Mouse (Mus musculus): ENCODE results near the gene Prim2. TPM values are rescaled to one million over a fixed set of nuclear protein-coding genes. Genes with fewer than 3 reads are reported as not detected.
A peak's percentile ranks its signal among the peaks of the same experiment; 100 is the strongest.

The Prim2 gene
- polyA plus RNA-seq, 1 experiment from 2014 or later = 21.0 TPM

DNA sequence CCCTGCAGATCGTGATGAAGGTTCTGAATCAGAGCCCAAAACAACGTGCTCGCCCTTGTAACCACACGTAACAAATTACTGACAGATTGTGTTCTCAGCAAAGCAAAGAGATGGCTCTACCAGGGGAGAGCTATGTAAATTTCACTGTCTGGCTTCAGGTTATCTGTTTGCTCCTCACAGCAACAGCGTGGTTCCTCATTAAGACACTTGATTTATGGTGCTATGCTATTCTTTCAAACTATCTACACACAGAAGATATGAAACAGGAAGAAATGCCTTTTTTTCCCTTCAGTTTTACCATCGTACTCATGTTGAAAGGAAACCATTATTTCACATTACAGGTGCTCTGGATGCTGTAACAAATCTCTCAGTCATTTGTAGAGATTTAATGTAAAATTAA, 179.4 kb downstream of the Prim2 start:
- WGBS = 67% methylated on average over 6 of the region's 6 CpGs
- Histone ChIP-seq H3K9ac (no peak overlapping the region), H3K4me1 (peaks cover 9% of the 10 kb centered on the region; the same call in 1 of the 2 replicates), H3K27ac (0 out of 2 replicates have a peak overlapping the region, but pooled peaks have one; percentile 20), H3K4me2 (no peak overlapping the region), H3K27me3 (replicated peaks) (no peaks in the 10 kb centered on the region), H3K36me3 (replicated peaks) (no peaks in the 10 kb centered on the region), H3K9me3 (no peaks in the 10 kb centered on the region), H3K4me3 (no peak overlapping the region)
- no peak for ATAC-seq (replicated peaks)

DNA sequence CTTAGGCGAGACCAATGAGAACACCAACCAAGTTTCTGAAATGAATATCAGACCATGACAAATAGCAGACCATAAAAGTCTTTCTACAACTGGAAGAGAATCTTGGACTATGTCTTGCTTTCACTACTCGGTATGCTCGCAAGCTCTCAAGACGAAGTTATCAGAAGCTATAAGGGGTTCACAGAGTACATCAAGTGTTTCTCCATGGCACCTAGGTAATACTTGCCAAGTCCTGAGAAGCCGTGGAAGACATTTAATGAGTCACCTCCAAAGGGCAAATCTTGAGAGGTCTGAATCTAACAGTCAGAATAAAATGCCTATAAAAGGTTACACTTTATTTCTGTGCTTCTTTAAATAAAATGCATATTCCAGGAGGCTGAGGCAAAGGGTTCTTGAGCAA, 181.2 kb downstream of the Prim2 start:
- Histone ChIP-seq H3K4me1 (no peaks in the 10 kb centered on the region), H3K27ac (no peak overlapping the region), H3K9me3 (no peaks in the 10 kb centered on the region), H3K4me3 (no peak overlapping the region), H3K9ac (no peak overlapping the region), H3K27me3 (replicated peaks) (no peaks in the 10 kb centered on the region), H3K4me2 (no peak overlapping the region), H3K36me3 (replicated peaks) (no peaks in the 10 kb centered on the region)
- ATAC-seq (replicated peaks) = no peak
- WGBS = 95% methylated on average over 5 of the region's 5 CpGs

DNA sequence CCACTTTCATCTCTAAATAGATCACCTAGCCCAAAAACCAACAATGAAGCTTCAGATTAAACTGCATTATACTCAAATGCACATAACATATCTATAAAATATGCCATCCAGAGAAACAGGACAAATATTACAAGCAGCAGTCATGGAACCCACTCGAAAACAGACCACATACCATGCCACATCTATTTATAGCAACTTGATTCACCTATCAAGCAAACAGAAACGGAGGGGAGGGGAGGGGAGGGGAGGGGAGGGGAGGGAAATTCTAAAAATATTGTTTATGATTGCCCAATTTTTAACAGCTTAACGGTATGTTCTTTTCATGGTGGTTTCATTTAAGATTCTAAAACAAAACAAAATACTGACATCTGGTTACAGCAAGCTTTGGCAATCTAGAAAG, 185.8 kb downstream of the Prim2 start:
- Histone ChIP-seq H3K4me3 (no peak overlapping the region), H3K9me3 (no peaks in the 10 kb centered on the region), H3K9ac (no peak overlapping the region), H3K27ac (no peak overlapping the region), H3K4me1 (no peaks in the 10 kb centered on the region), H3K36me3 (replicated peaks) (no peaks in the 10 kb centered on the region), H3K4me2 (no peak overlapping the region), H3K27me3 (replicated peaks) (no peaks in the 10 kb centered on the region)
- WGBS = 72% methylated on average over 3 of the region's 3 CpGs
- ATAC-seq (replicated peaks) = no peak

DNA sequence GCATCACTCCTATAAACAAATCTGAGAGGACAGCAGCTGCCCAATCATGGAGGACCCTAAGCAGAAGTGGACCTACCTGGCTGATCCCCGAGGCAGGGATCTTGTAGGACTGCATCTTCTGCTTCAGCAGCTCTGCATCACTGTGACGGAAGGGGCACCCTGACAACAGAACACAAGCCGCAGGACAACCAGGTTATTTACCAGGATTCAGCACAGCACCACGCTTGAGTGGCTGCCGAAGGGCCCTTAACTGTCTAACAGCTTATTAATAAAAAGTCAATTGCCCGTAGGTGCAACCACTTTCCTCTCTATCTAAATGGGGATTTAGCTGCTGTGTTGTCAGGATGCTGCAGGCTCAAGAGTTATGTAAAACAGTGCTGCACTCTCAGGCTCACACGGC, 189.2 kb downstream of the Prim2 start:
- no peaks in the 10 kb centered on the region for H3K9me3 ChIP-seq
- H3K9ac ChIP-seq = no peak overlapping the region
- H3K4me2 ChIP-seq = no peak overlapping the region
- H3K36me3 ChIP-seq (replicated peaks) = no peaks in the 10 kb centered on the region
- no peaks in the 10 kb centered on the region for H3K4me1 ChIP-seq
- ATAC-seq (replicated peaks) = peak; percentile 71
- H3K4me3 ChIP-seq = no peak overlapping the region
- H3K27ac ChIP-seq = no peak overlapping the region
- H3K27me3 ChIP-seq (replicated peaks) = no peaks in the 10 kb centered on the region
- WGBS = 70% methylated on average over 7 of the region's 7 CpGs

GRCm38 (mm10) chr1:33471069-33471468, 198.5 kb downstream of the Prim2 start:
- ATAC-seq (replicated peaks) = no peak
- no peaks in the 10 kb centered on the region for H3K36me3 ChIP-seq (replicated peaks)
- no peaks in the 10 kb centered on the region for H3K9me3 ChIP-seq
- no peak overlapping the region for H3K9ac ChIP-seq
- H3K27me3 ChIP-seq (replicated peaks) = no peaks in the 10 kb centered on the region
- WGBS = 89% methylated on average over 6 of the region's 6 CpGs
- H3K4me2 ChIP-seq = no peak overlapping the region
- H3K4me1 ChIP-seq = no peaks in the 10 kb centered on the region
- no peak overlapping the region for H3K4me3 ChIP-seq
- H3K27ac ChIP-seq = no peak overlapping the region

- Histone ChIP-seq H3K36me3 (replicated peaks) (no peaks in the 10 kb centered on the region), H3K9ac (no peak overlapping the region), H3K9me3 (no peaks in the 10 kb centered on the region), H3K27me3 (replicated peaks) (no peaks in the 10 kb centered on the region), H3K4me1 (no peaks in the 10 kb centered on the region), H3K4me2 (no peak overlapping the region), H3K27ac (no peak overlapping the region), H3K4me3 (no peak overlapping the region)
- ATAC-seq (replicated peaks) = no peak
- WGBS = 92% methylated on average over 8 of the region's 8 CpGs
Observed at GRCm38 (mm10) chr1:33470222-33470621, 199.4 kb downstream of the Prim2 start.

- Histone ChIP-seq H3K4me2 (no peak overlapping the region), H3K27ac (no peak overlapping the region), H3K36me3 (replicated peaks) (no peaks in the 10 kb centered on the region), H3K9ac (no peak overlapping the region), H3K9me3 (no peaks in the 10 kb centered on the region), H3K4me3 (no peak overlapping the region), H3K27me3 (replicated peaks) (no peaks in the 10 kb centered on the region), H3K4me1 (no peaks in the 10 kb centered on the region)
- ATAC-seq (replicated peaks) = 0 out of 2 replicates have a peak, but pooled peaks have one; percentile 44
- WGBS = 39% methylated on average over 5 of the region's 5 CpGs
Observed at GRCm38 (mm10) chr1:33464234-33464633, 205.4 kb downstream of the Prim2 start.

DNA sequence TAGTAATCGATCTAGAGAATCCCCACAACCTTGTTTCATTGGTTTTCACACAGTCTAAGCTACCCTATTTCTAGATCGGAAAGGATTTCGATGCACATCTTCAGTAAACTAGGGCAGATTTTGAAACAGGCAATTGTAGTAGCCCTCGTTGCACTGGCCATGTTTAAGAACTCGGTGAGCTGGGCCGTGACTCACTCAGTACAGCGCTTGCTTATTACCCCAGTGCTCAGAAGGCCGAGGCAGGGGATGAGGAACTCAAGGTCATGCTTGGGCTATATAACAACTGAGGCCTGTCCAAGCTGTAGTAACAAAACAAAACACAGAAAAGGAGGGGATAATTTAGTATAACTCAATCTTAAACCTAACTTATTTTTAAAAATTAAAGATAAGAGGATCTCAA, 208.9 kb downstream of the Prim2 start:
- no peak for ATAC-seq (replicated peaks)
- Histone ChIP-seq H3K4me2 (no peak overlapping the region), H3K27ac (no peak overlapping the region), H3K27me3 (replicated peaks) (no peaks in the 10 kb centered on the region), H3K4me1 (no peaks in the 10 kb centered on the region), H3K9me3 (no peaks in the 10 kb centered on the region), H3K9ac (no peak overlapping the region), H3K4me3 (no peak overlapping the region), H3K36me3 (replicated peaks) (no peaks in the 10 kb centered on the region)
- 91% methylated on average over 8 of the region's 8 CpGs for WGBS

DNA sequence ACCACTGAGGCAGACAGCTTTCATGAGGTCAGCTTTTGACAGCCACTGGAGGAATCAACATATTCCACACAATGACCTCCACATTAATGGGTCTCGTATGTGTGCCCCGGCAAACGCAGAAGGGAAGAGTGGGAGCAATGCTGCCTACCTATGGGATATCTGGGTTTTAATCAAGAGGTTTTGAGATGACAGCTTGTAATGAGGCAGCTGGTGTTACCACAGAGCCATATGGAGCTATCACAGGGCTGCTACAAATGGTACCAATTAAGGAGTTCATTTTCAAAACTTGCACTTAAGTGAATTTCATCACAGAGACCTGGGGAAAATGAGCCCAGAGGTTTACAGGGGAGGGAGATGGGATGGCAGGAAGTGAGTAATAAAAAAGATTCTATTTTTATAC, 209.3 kb downstream of the Prim2 start:
- Histone ChIP-seq H3K4me2 (no peak overlapping the region), H3K27me3 (replicated peaks) (no peaks in the 10 kb centered on the region), H3K4me3 (no peak overlapping the region), H3K4me1 (no peaks in the 10 kb centered on the region), H3K27ac (no peak overlapping the region), H3K9me3 (no peaks in the 10 kb centered on the region), H3K36me3 (replicated peaks) (no peaks in the 10 kb centered on the region), H3K9ac (no peak overlapping the region)
- ATAC-seq (replicated peaks) = no peak
- WGBS = 80% methylated on average over 3 of the region's 3 CpGs

GRCm38 (mm10) chr1:33458950-33459349, 210.6 kb downstream of the Prim2 start:
- H3K4me3 ChIP-seq = no peak overlapping the region
- H3K4me2 ChIP-seq = no peak overlapping the region
- no peaks in the 10 kb centered on the region for H3K9me3 ChIP-seq
- H3K4me1 ChIP-seq = no peaks in the 10 kb centered on the region
- H3K27ac ChIP-seq = no peak overlapping the region
- H3K27me3 ChIP-seq (replicated peaks) = no peaks in the 10 kb centered on the region
- 78% methylated on average over 3 of the region's 3 CpGs for WGBS
- no peaks in the 10 kb centered on the region for H3K36me3 ChIP-seq (replicated peaks)
- no peak for ATAC-seq (replicated peaks)
- H3K9ac ChIP-seq = no peak overlapping the region

DNA sequence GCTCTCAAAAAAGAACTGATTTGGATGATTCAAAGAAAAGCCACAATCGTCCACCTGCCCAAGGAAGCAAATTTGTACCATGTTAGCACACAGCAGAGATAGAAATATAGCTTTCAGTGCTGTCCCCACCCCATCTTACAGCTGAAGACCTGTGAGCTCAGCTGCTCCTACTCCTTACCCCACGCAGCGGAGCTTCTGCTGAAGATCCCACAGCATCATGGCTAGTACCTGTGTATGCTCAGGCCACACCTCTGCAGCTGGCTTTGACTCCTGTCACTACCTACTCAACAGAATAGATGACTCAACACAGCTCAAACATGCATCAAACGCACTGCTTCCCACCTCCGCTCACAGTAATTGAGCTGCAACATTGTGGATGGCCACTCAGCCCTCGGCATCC, 215.3 kb downstream of the Prim2 start:
- no peak overlapping the region for H3K4me3 ChIP-seq
- no peak overlapping the region for H3K4me2 ChIP-seq
- no peak overlapping the region for H3K9ac ChIP-seq
- WGBS = 92% methylated on average over 6 of the region's 6 CpGs
- no peaks in the 10 kb centered on the region for H3K9me3 ChIP-seq
- H3K4me1 ChIP-seq = no peaks in the 10 kb centered on the region
- H3K27ac ChIP-seq = no peak overlapping the region
- no peaks in the 10 kb centered on the region for H3K36me3 ChIP-seq (replicated peaks)
- no peak for ATAC-seq (replicated peaks)
- no peaks in the 10 kb centered on the region for H3K27me3 ChIP-seq (replicated peaks)

- Histone ChIP-seq H3K27me3 (replicated peaks) (no peaks in the 10 kb centered on the region), H3K36me3 (replicated peaks) (no peaks in the 10 kb centered on the region), H3K4me2 (no peak overlapping the region), H3K27ac (no peak overlapping the region), H3K4me1 (no peaks in the 10 kb centered on the region), H3K4me3 (no peak overlapping the region), H3K9ac (no peak overlapping the region), H3K9me3 (no peaks in the 10 kb centered on the region)
- no peak for ATAC-seq (replicated peaks)
- WGBS = 84% methylated on average over 9 of the region's 9 CpGs
Observed at GRCm38 (mm10) chr1:33453299-33453698, 216.3 kb downstream of the Prim2 start.

DNA sequence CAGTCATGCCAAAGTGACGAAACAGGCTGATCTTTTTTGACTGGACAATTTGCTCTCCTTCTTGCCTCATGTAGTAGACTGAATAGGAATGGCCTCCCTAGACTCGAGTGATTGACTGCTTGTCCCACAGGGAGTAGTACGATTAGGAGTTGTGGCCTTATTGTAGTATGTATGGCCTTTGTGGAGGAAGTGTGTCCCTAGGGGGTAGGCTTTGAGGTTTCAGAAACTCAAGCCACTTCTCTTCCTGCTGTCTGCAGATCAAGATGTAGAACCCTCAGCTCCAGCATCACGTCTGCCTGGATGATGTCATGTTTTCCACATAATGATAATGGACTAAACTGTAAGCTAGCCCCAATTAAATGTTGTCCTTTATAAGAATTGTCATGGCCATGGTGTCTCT, 222.4 kb downstream of the Prim2 start:
- H3K27ac ChIP-seq = no peak overlapping the region
- no peaks in the 10 kb centered on the region for H3K4me1 ChIP-seq
- no peak for ATAC-seq (replicated peaks)
- no peak overlapping the region for H3K9ac ChIP-seq
- no peaks in the 10 kb centered on the region for H3K27me3 ChIP-seq (replicated peaks)
- H3K36me3 ChIP-seq (replicated peaks) = no peaks in the 10 kb centered on the region
- 79% methylated on average over 4 of the region's 4 CpGs for whole genome bisulfite sequencing
- H3K4me2 ChIP-seq = no peak overlapping the region
- no peaks in the 10 kb centered on the region for H3K9me3 ChIP-seq
- no peak overlapping the region for H3K4me3 ChIP-seq

GRCm38 (mm10) chr1:33436167-33436566, 233.4 kb downstream of the Prim2 start:
- no peak for ATAC-seq (replicated peaks)
- Histone ChIP-seq H3K4me2 (no peak overlapping the region), H3K9ac (no peak overlapping the region)

More at GRCm38 (mm10) chr1:33436167-33436566, 233.4 kb downstream of the Prim2 start:
- H3K27me3 ChIP-seq (replicated peaks) = no peaks in the 10 kb centered on the region
- H3K4me1 ChIP-seq = no peaks in the 10 kb centered on the region
- H3K36me3 ChIP-seq (replicated peaks) = no peaks in the 10 kb centered on the region
- H3K4me3 ChIP-seq = no peak overlapping the region
- WGBS = 82% methylated on average over 2 of the region's 2 CpGs
- no peaks in the 10 kb centered on the region for H3K9me3 ChIP-seq
- no peak overlapping the region for H3K27ac ChIP-seq
